Mouse (Mus musculus) kidney, adult 2 months (tissue): ENCODE measurements around the gene Tmem238.

Source experiments
- CTCF ChIP-seq: fragments of 200-500 bp; conservative IDR thresholded peaks from 2 replicates; pipeline ENCODE4 v1.5.1; 2011; ENCODE audit warnings: low read depth, mild to moderate bottlenecking, control low read depth, low read length, moderate library complexity, mixed read lengths; ENCODE audit not compliant: insufficient read depth, insufficient read length
- POLR2A ChIP-seq: fragments of 200-500 bp; IDR thresholded peaks from one replicate; pipeline ENCODE4 v1.6.1; 2011; ENCODE audit warnings: low read depth, low read length, control low read depth

- no peak for TF ChIP-seq CTCF
- TF ChIP-seq POLR2A, result no peak
These were observed 41.0 kb upstream of the Tmem238 start for GRCm38 (mm10) chr7:4830476-4830875.
